ENCODE assay signal across 8 mouse cellular contexts in the genomic region with DNA sequence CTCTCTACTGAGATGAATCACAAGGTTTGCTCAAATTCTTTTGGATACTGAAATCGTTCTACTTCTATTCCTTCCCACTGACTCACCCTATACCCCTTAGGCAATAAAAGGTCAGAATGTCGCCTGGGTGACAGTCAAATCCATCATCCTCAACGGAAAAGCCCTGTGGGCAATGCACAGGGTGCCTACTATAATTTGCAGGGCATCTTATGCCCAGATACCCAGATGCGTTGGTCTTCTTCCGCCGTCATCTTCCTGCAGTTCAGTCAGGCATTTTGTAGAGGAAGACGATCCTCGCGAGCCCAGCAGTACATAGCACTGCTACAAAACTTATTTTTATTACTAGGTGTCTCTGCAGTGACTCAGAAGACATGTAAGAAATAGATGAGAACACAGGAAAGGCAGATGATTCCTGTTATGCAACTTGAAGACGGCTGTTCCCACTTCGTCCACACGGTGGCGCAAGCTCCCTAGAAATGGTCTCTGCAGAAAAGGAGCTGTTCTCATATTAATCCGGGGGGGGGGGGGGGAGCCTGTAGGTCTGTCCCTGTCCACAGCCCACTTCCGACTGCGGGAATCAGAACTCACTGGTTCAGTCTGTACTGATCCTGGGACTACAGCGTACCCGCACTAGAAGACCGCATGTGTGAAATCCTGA. TPM values are rescaled to one million over a fixed set of nuclear protein-coding genes. Genes with fewer than 3 reads are reported as not detected.
A peak's percentile ranks its signal among the peaks of the same experiment; 100 is the strongest.
DNase-seq lines count a peak whose midpoint lies in the region; ATAC-seq and TF ChIP-seq lines count a peak whose summit lies in the region.

No protein-coding gene starts in this region.

- peak; percentile 24; the same call in 1 of the 2 replicates for TF ChIP-seq POLR2A in cerebellum, adult 2 months (IDR thresholded peaks at IDR 0.05; ENCODE audit: borderline replicate concordance, insufficient read depth, low read length)

- H3K4me1 ChIP-seq in cerebellum, adult 2 months (ENCODE audit: control insufficient read depth, insufficient read depth, low read length): peaks cover 6% of the 10 kb centered on the region
- peaks cover 8% of the 10 kb centered on the region for H3K4me1 ChIP-seq in hindbrain, embryonic 10.5 days (replicated peaks)
- no peaks in the 10 kb centered on the region for H3K4me1 ChIP-seq in lung, embryonic 16.5 days (replicated peaks; ENCODE audit: control insufficient read depth, insufficient read depth, low read length)

- H3K9me3 ChIP-seq in hindbrain, embryonic 10.5 days: no peaks in the 10 kb centered on the region
- H3K9me3 ChIP-seq in lung, embryonic 16.5 days (ENCODE audit: control insufficient read depth, low read length): no peaks in the 10 kb centered on the region

- peak; percentile 44 for DNase-seq in MEL-GATA-1-ER (ENCODE audit: extremely low read depth, low read depth)
- DNase-seq in cerebellum, adult 2 months: peak; percentile 89 to 98
- peak; percentile 86 for DNase-seq in hindbrain, embryonic 10.5 days (ENCODE audit: low spot score)
- peak; percentile 90 for DNase-seq in layer of hippocampus, adult 9-11 months
- DNase-seq in ovary, adult 18-20 months (ENCODE audit: low spot score): peak; percentile 52
- peak; percentile 71 for DNase-seq in thymus, postnatal 0 days (ENCODE audit: low spot score)

- no peaks in the 10 kb centered on the region for H3K27me3 ChIP-seq in cerebellum, adult 2 months (ENCODE audit: control insufficient read depth, insufficient read depth, low read length)
- peaks cover 12% of the 10 kb centered on the region; the same call in 1 of the 2 replicates for H3K27me3 ChIP-seq in hindbrain, embryonic 10.5 days (ENCODE audit: insufficient read depth, poor library complexity, severe bottlenecking)
- no peaks in the 10 kb centered on the region for H3K27me3 ChIP-seq in lung, embryonic 16.5 days (ENCODE audit: control insufficient read depth, insufficient read depth, low read depth, low read length)

- H3K9ac ChIP-seq in lung, embryonic 16.5 days (ENCODE audit: low read length): peak overlapping the region; percentile 44

- peak overlapping the region; percentile 59 for H3K4me3 ChIP-seq in cerebellum, adult 2 months (replicated peaks; ENCODE audit: insufficient read depth, low read depth, low read length)
- peak overlapping the region; percentile 41 for H3K4me3 ChIP-seq in hindbrain, embryonic 10.5 days
- peak overlapping the region; percentile 42 for H3K4me3 ChIP-seq in lung, embryonic 16.5 days (ENCODE audit: low read length)

- H3K4me2 ChIP-seq in lung, embryonic 16.5 days (ENCODE audit: low read depth, low read length): peak overlapping the region; percentile 58

- WGBS in cerebellum, adult 2 months: 9% methylated on average over 19 of the region's 19 CpGs
- 14% methylated on average over 19 of the region's 19 CpGs for WGBS in hindbrain, embryonic 10.5 days
- 15% methylated on average over 18 of the region's 19 CpGs for WGBS in lung, embryonic 16.5 days

- ATAC-seq in frontal cortex, adult (ENCODE audit: low TSS enrichment): peak; percentile 84
- ATAC-seq in lung, embryonic 16.5 days (ENCODE audit: low read depth): peak; percentile 82

- no peaks in the 10 kb centered on the region for H3K36me3 ChIP-seq in hindbrain, embryonic 10.5 days
- no peaks in the 10 kb centered on the region for H3K36me3 ChIP-seq in lung, embryonic 16.5 days (ENCODE audit: control insufficient read depth, insufficient read depth, low read length)

- peak overlapping the region; percentile 84 for H3K27ac ChIP-seq in cerebellum, adult 2 months (ENCODE audit: insufficient read depth, low read length)
- peak overlapping the region; percentile 76 for H3K27ac ChIP-seq in hindbrain, embryonic 10.5 days
- H3K27ac ChIP-seq in lung, embryonic 16.5 days (ENCODE audit: low read length): no peak overlapping the region

- peak; percentile 87 for TF ChIP-seq CTCF in cerebellum, adult 2 months (IDR thresholded peaks at IDR 0.05; ENCODE audit: borderline replicate concordance, insufficient read depth, low read depth, low read length)

RNA-seq across cellular contexts. Expression of gene Tmco5, which starts 21.3 kb away (rescaled TPM):
- not detected in 2 replicates for polyA plus RNA-seq in cerebellum, adult 2 months (2012; rRNA removed)
- polyA plus RNA-seq in hindbrain, embryonic 10.5 days (2016; fragmentation: Nextera tagmentation; extraction: Ambion mirVana): not detected in 2 replicates
- not detected in 2 replicates for polyA plus RNA-seq in lung, embryonic 16.5 days (2015; fragmentation: Nextera tagmentation; extraction: Ambion mirVana)
- not detected in 2 replicates for polyA plus RNA-seq in thymus, postnatal 0 days (2015; fragmentation: Nextera tagmentation; extraction: Ambion mirVana)
